Mouse (Mus musculus): ENCODE measurements around the gene BC107364. TPM values are rescaled to one million over a fixed set of nuclear protein-coding genes. Genes with fewer than 3 reads are reported as not detected.
"Not testable (repeated sequence)": the region's sequence is repeated elsewhere in the genome, so short reads cannot be mapped to it uniquely, and the experiment has no call there.

Gene BC107364
- polyA plus RNA-seq, 1 experiment from 2014 or later = not detected

- Histone ChIP-seq H3K27me3 (ENCODE audit: insufficient read depth, poor library complexity, severe bottlenecking) (peaks cover 31% of the 10 kb centered on the region), H3K4me1 (replicated peaks) (peaks cover 21% of the 10 kb centered on the region), H3K27ac (peak overlapping the region; percentile 99), H3K4me3 (peak overlapping the region; percentile 83), H3K36me3 (peaks cover 8% of the 10 kb centered on the region; the same call in 1 of the 2 replicates), H3K9me3 (no peaks in the 10 kb centered on the region)
- 49% methylated on average over 9 of the region's 9 CpGs for WGBS
- no peak for DNase-seq (ENCODE audit: low spot score)
These were observed 38.5 kb downstream of the BC107364 start for GRCm38 (mm10) chr3:96413581-96414125.

- DNase-seq (ENCODE audit: low spot score) = no peak
- H3K36me3 ChIP-seq = peaks cover 8% of the 10 kb centered on the region; the same call in 1 of the 2 replicates
- peaks cover 21% of the 10 kb centered on the region for H3K4me1 ChIP-seq (replicated peaks)
- no peak overlapping the region for H3K27ac ChIP-seq
- WGBS = 80% methylated on average over 3 of the region's 3 CpGs
- peaks cover 47% of the 10 kb centered on the region for H3K27me3 ChIP-seq (ENCODE audit: insufficient read depth, poor library complexity, severe bottlenecking)
- H3K9me3 ChIP-seq = 0 out of 2 replicates have a peak, but pooled peaks cover 3% of the 10 kb centered on the region
- H3K4me3 ChIP-seq = no peak overlapping the region
These were observed 40.3 kb downstream of the BC107364 start for GRCm38 (mm10) chr3:96411821-96412220.

- Histone ChIP-seq H3K36me3 (peaks cover 8% of the 10 kb centered on the region; the same call in 1 of the 2 replicates), H3K27me3 (ENCODE audit: insufficient read depth, poor library complexity, severe bottlenecking) (peaks cover 55% of the 10 kb centered on the region), H3K9me3 (peaks cover 3% of the 10 kb centered on the region; the same call in 1 of the 2 replicates), H3K4me1 (replicated peaks) (peaks cover 21% of the 10 kb centered on the region), H3K27ac (no peak overlapping the region), H3K4me3 (no peak overlapping the region)
- 84% methylated on average over 5 of the region's 5 CpGs for WGBS
- DNase-seq (ENCODE audit: low spot score) = no peak
These were observed 41.1 kb downstream of the BC107364 start for GRCm38 (mm10) chr3:96410966-96411365.

GRCm38 (mm10) chr3:96409701-96410246 is 42.3 kb downstream of the BC107364 start:
- DNase-seq (ENCODE audit: low spot score) = peak; percentile 59
- WGBS = 3% methylated on average over 31 of the region's 31 CpGs
- H3K27me3 ChIP-seq (ENCODE audit: insufficient read depth, poor library complexity, severe bottlenecking) = peaks cover 67% of the 10 kb centered on the region
- peaks cover 3% of the 10 kb centered on the region; the same call in 1 of the 2 replicates for H3K9me3 ChIP-seq
- H3K4me3 ChIP-seq = peak overlapping the region; percentile 36
- H3K27ac ChIP-seq = 0 out of 2 replicates have a peak overlapping the region, but pooled peaks have one; percentile 41
- peaks cover 8% of the 10 kb centered on the region; the same call in 1 of the 2 replicates for H3K36me3 ChIP-seq
- peaks cover 23% of the 10 kb centered on the region for H3K4me1 ChIP-seq (replicated peaks)

GRCm38 (mm10) chr3:96408111-96408510 is 44.0 kb downstream of the BC107364 start:
- Histone ChIP-seq H3K4me1 (replicated peaks) (peaks cover 21% of the 10 kb centered on the region), H3K27me3 (ENCODE audit: insufficient read depth, poor library complexity, severe bottlenecking) (peaks cover 84% of the 10 kb centered on the region)
- not testable (repeated sequence) for H3K27ac ChIP-seq; H3K4me3 ChIP-seq; H3K9me3 ChIP-seq; H3K36me3 ChIP-seq; DNase-seq (ENCODE audit: low spot score)
- 92% methylated on average over 10 of the region's 10 CpGs for WGBS

GRCm38 (mm10) chr3:96405541-96406503 is 46.3 kb downstream of the BC107364 start:
- Histone ChIP-seq H3K4me3 (no peak overlapping the region), H3K27me3 (ENCODE audit: insufficient read depth, poor library complexity, severe bottlenecking) (peaks cover 97% of the 10 kb centered on the region), H3K36me3 (no peaks in the 10 kb centered on the region), H3K27ac (no peak overlapping the region), H3K9me3 (peaks cover 3% of the 10 kb centered on the region; the same call in 1 of the 2 replicates), H3K4me1 (replicated peaks) (peaks cover 28% of the 10 kb centered on the region)
- no peak for DNase-seq (ENCODE audit: low spot score)
- 59% methylated on average over 32 of the region's 32 CpGs for WGBS

- 16% methylated on average over 11 of the region's 11 CpGs for WGBS
- H3K27me3 ChIP-seq (ENCODE audit: insufficient read depth, poor library complexity, severe bottlenecking) = peaks cover 97% of the 10 kb centered on the region
- H3K9me3 ChIP-seq = peaks cover 3% of the 10 kb centered on the region; the same call in 1 of the 2 replicates
- H3K36me3 ChIP-seq = no peaks in the 10 kb centered on the region
- no peak for DNase-seq (ENCODE audit: low spot score)
- peaks cover 28% of the 10 kb centered on the region for H3K4me1 ChIP-seq (replicated peaks)
- no peak overlapping the region for H3K27ac ChIP-seq
- peak overlapping the region; percentile 44; the same call in 1 of the 2 replicates for H3K4me3 ChIP-seq
These were observed 47.1 kb downstream of the BC107364 start for GRCm38 (mm10) chr3:96405004-96405403.

- H3K4me3 ChIP-seq = peak overlapping the region; percentile 44
- H3K36me3 ChIP-seq = no peaks in the 10 kb centered on the region
- peaks cover 3% of the 10 kb centered on the region; the same call in 1 of the 2 replicates for H3K9me3 ChIP-seq
- WGBS = under 1% methylated on average over 26 of the region's 26 CpGs
- DNase-seq (ENCODE audit: low spot score) = no peak
- H3K27ac ChIP-seq = 0 out of 2 replicates have a peak overlapping the region, but pooled peaks have one; percentile 5
- peaks cover 97% of the 10 kb centered on the region for H3K27me3 ChIP-seq (ENCODE audit: insufficient read depth, poor library complexity, severe bottlenecking)
- H3K4me1 ChIP-seq (replicated peaks) = peaks cover 22% of the 10 kb centered on the region
These were observed 47.7 kb downstream of the BC107364 start for GRCm38 (mm10) chr3:96404450-96404849.

GRCm38 (mm10) chr3:96403016-96403415 is 49.1 kb downstream of the BC107364 start:
- Histone ChIP-seq H3K9me3 (peaks cover under 1% of the 10 kb centered on the region; the same call in 1 of the 2 replicates), H3K4me3 (no peak overlapping the region), H3K27me3 (ENCODE audit: insufficient read depth, poor library complexity, severe bottlenecking) (peaks cover 97% of the 10 kb centered on the region), H3K36me3 (no peaks in the 10 kb centered on the region), H3K4me1 (replicated peaks) (peaks cover 18% of the 10 kb centered on the region), H3K27ac (no peak overlapping the region)
- WGBS = 20% methylated on average over 1 of the region's 1 CpGs
- DNase-seq (ENCODE audit: low spot score) = no peak

GRCm38 (mm10) chr3:96401832-96402501 is 50.1 kb downstream of the BC107364 start:
- peaks cover 18% of the 10 kb centered on the region for H3K4me1 ChIP-seq (replicated peaks)
- peak overlapping the region; percentile 57 for H3K4me3 ChIP-seq
- WGBS = under 1% methylated on average over 41 of the region's 41 CpGs
- peaks cover 100% of the 10 kb centered on the region for H3K27me3 ChIP-seq (ENCODE audit: insufficient read depth, poor library complexity, severe bottlenecking)
- no peaks in the 10 kb centered on the region for H3K36me3 ChIP-seq
- DNase-seq (ENCODE audit: low spot score) = peak; percentile 87
- H3K9me3 ChIP-seq = no peaks in the 10 kb centered on the region; the same call in 1 of the 2 replicates
- 0 out of 2 replicates have a peak overlapping the region, but pooled peaks have one; percentile 16 for H3K27ac ChIP-seq

- H3K27me3 ChIP-seq (ENCODE audit: insufficient read depth, poor library complexity, severe bottlenecking) = peaks cover 100% of the 10 kb centered on the region
- peak overlapping the region; percentile 57 for H3K4me3 ChIP-seq
- 0 out of 2 replicates have a peak overlapping the region, but pooled peaks have one; percentile 16 for H3K27ac ChIP-seq
- no peaks in the 10 kb centered on the region; the same call in 1 of the 2 replicates for H3K9me3 ChIP-seq
- 3% methylated on average over 13 of the region's 13 CpGs for WGBS
- peaks cover 18% of the 10 kb centered on the region for H3K4me1 ChIP-seq (replicated peaks)
- no peaks in the 10 kb centered on the region for H3K36me3 ChIP-seq
- DNase-seq (ENCODE audit: low spot score) = peak; percentile 50
These were observed 50.7 kb downstream of the BC107364 start for GRCm38 (mm10) chr3:96401474-96401831.

GRCm38 (mm10) chr3:96398911-96399310 is 53.2 kb downstream of the BC107364 start:
- no peaks in the 10 kb centered on the region for H3K36me3 ChIP-seq
- no peak overlapping the region for H3K27ac ChIP-seq
- peaks cover 100% of the 10 kb centered on the region for H3K27me3 ChIP-seq (ENCODE audit: insufficient read depth, poor library complexity, severe bottlenecking)
- peaks cover 9% of the 10 kb centered on the region for H3K4me1 ChIP-seq (replicated peaks)
- no peak overlapping the region for H3K4me3 ChIP-seq
- no peak for DNase-seq (ENCODE audit: low spot score)
- H3K9me3 ChIP-seq = no peaks in the 10 kb centered on the region
- WGBS = 4% methylated on average over 5 of the region's 5 CpGs

Measured in hindbrain, embryonic 10.5 days (tissue).